Mouse (Mus musculus) MEL (cell line): ENCODE data around the gene Spag9. TPM values are rescaled to one million over a fixed set of nuclear protein-coding genes. Genes with fewer than 3 reads are reported as not detected.

ENCODE experiments used
- DNase-seq: peaks from one replicate; pipeline ENCODE4 v3.0.0; 2011; ENCODE audit warnings: low read depth, low spot score
- H3K27ac ChIP-seq: 2 replicates; pipeline ENCODE4 v1.5.1; 2012; ENCODE audit warnings: low read depth, mild to moderate bottlenecking, control low read depth, low read length, moderate library complexity; ENCODE audit not compliant: control insufficient read depth
- H3K27me3 ChIP-seq, 2 experiments: fragments of 150-350 bp in 1 of 2; sonication (generic) in 1 of 2; 2 replicates each; pipeline ENCODE4 v1.6.1; 2012; ENCODE audit warnings: low read length in 2 of 2, mild to moderate bottlenecking in 2 of 2, improper control_type of control experiment in 1 of 2, moderate library complexity in 1 of 2; ENCODE audit not compliant: insufficient read depth in 2 of 2, control insufficient read depth in 1 of 2
- H3K36me3 ChIP-seq, 2 experiments: 2 replicates each; pipeline ENCODE4 v1.6.1; 2012 to 2014; ENCODE audit warnings: low read length in 2 of 2, improper control_type of control experiment in 1 of 2, inconsistent platforms in 1 of 2, mild to moderate bottlenecking in 1 of 2; ENCODE audit not compliant: insufficient read depth in 2 of 2, control insufficient read depth in 1 of 2
- H3K4me1 ChIP-seq, 2 experiments: fragments of 150-350 bp in 1 of 2; sonication (generic) in 1 of 2; 2 replicates each; pipeline ENCODE4 v1.6.1; 2012; ENCODE audit warnings: low read length in 2 of 2, improper control_type of control experiment in 1 of 2, mild to moderate bottlenecking in 1 of 2; ENCODE audit not compliant: insufficient read depth in 2 of 2, control insufficient read depth in 1 of 2
- H3K4me3 ChIP-seq, 2 experiments: fragments of 150-350 bp in 1 of 2; sonication (generic) in 1 of 2; 2 replicates each; pipeline ENCODE4 v1.5.1; 2012; ENCODE audit warnings: low read depth in 2 of 2, low read length in 2 of 2, mild to moderate bottlenecking in 2 of 2, moderate library complexity in 2 of 2, control low read depth in 1 of 2, improper control_type of control experiment in 1 of 2; ENCODE audit not compliant: control insufficient read depth in 1 of 2, insufficient read depth in 1 of 2
- H3K79me2 ChIP-seq: 2 replicates; pipeline ENCODE4 v1.6.1; 2012; ENCODE audit warnings: mild to moderate bottlenecking, low read length, moderate library complexity; ENCODE audit not compliant: control insufficient read depth, poor library complexity, insufficient read depth
- H3K9ac ChIP-seq: 2 replicates; pipeline ENCODE4 v1.6.1; 2012; ENCODE audit warnings: low read depth, mild to moderate bottlenecking, control low read depth, low read length, moderate library complexity; ENCODE audit not compliant: control insufficient read depth, poor library complexity, severe bottlenecking
- H3K9me3 ChIP-seq: fragments of 150-350 bp; sonication (generic); replicated peaks from 2 replicates; pipeline ENCODE4 v1.6.1; 2012; ENCODE audit warnings: mild to moderate bottlenecking, low read length, improper control_type of control experiment, moderate library complexity; ENCODE audit not compliant: insufficient read depth
- BHLHE40 ChIP-seq: IDR thresholded peaks from 2 replicates; pipeline ENCODE4 v1.6.1; 2012; ENCODE audit warnings: low read depth, mild to moderate bottlenecking, inconsistent platforms, low read length, improper control_type of control experiment, borderline replicate concordance
- CHD1 ChIP-seq: IDR thresholded peaks from 2 replicates; pipeline ENCODE4 v1.6.1; 2012; ENCODE audit warnings: low read depth, mild to moderate bottlenecking, inconsistent platforms, low read length, improper control_type of control experiment
- CHD2 ChIP-seq: IDR thresholded peaks from 2 replicates; pipeline ENCODE4 v1.6.1; 2011; ENCODE audit warnings: low read length, improper control_type of control experiment
- CTCF ChIP-seq, 3 experiments: IDR thresholded peaks in 2 of 3; conservative IDR thresholded peaks in 1 of 3; 2 replicates each; pipeline ENCODE4 v1.5.1; 2011 to 2012; ENCODE audit warnings: low read length in 3 of 3, low read depth in 2 of 3, mild to moderate bottlenecking in 2 of 3, improper control_type of control experiment in 1 of 3, inconsistent platforms in 1 of 3, mixed read lengths in 1 of 3, moderate library complexity in 1 of 3; ENCODE audit not compliant: control insufficient read depth in 1 of 3, insufficient read depth in 1 of 3, poor library complexity in 1 of 3, severe bottlenecking in 1 of 3
- E2F4 ChIP-seq: IDR thresholded peaks from 2 replicates; pipeline ENCODE4 v1.6.1; 2011; ENCODE audit warnings: low read depth, low read length, improper control_type of control experiment, borderline replicate concordance
- ELF1 ChIP-seq: IDR thresholded peaks from 2 replicates; pipeline ENCODE4 v1.6.1; 2014; ENCODE audit warnings: low read depth, mild to moderate bottlenecking, inconsistent platforms, low read length, improper control_type of control experiment, moderate library complexity
- HCFC1 ChIP-seq: IDR thresholded peaks from 2 replicates; pipeline ENCODE4 v1.6.1; 2012; ENCODE audit warnings: low read depth, mild to moderate bottlenecking, inconsistent platforms, low read length, improper control_type of control experiment, moderate library complexity
- JUND ChIP-seq: IDR thresholded peaks from 2 replicates; pipeline ENCODE4 v1.6.1; 2011; ENCODE audit warnings: low read depth, mild to moderate bottlenecking, improper control_type of control experiment, low read length
- MAX ChIP-seq: IDR thresholded peaks from 2 replicates; pipeline ENCODE4 v1.6.1; 2011; ENCODE audit warnings: low read length, improper control_type of control experiment
- MAZ ChIP-seq: IDR thresholded peaks from 2 replicates; pipeline ENCODE4 v1.6.1; 2012; ENCODE audit warnings: low read depth, mild to moderate bottlenecking, inconsistent platforms, low read length, improper control_type of control experiment
- MEF2A ChIP-seq: IDR thresholded peaks from 2 replicates; pipeline ENCODE4 v1.6.1; 2014; ENCODE audit warnings: low read depth, mild to moderate bottlenecking, inconsistent platforms, low read length, improper control_type of control experiment; ENCODE audit not compliant: poor library complexity, insufficient replicate concordance, severe bottlenecking; ENCODE audit errors: extremely low read depth
- MXI1 ChIP-seq: IDR thresholded peaks from 2 replicates; pipeline ENCODE4 v1.6.1; 2011; ENCODE audit warnings: mild to moderate bottlenecking, low read depth, low read length, improper control_type of control experiment
- MYB ChIP-seq: IDR thresholded peaks from 2 replicates; pipeline ENCODE4 v1.6.1; 2011; ENCODE audit warnings: mild to moderate bottlenecking, low read depth, low read length, improper control_type of control experiment
- MYC ChIP-seq: IDR thresholded peaks from 2 replicates; pipeline ENCODE4 v1.6.1; 2011; ENCODE audit warnings: low read depth, mild to moderate bottlenecking, low read length, improper control_type of control experiment, moderate library complexity
- NELFE ChIP-seq: IDR thresholded peaks from 2 replicates; pipeline ENCODE4 v1.6.1; 2011; ENCODE audit warnings: low read depth, low read length, improper control_type of control experiment
- NRF1 ChIP-seq: IDR thresholded peaks from 2 replicates; pipeline ENCODE4 v1.6.1; 2014; ENCODE audit warnings: low read depth, mild to moderate bottlenecking, inconsistent platforms, low read length, improper control_type of control experiment, moderate library complexity; ENCODE audit not compliant: poor library complexity, insufficient read depth, severe bottlenecking
- POLR2A ChIP-seq, 2 experiments: IDR thresholded peaks; 2 replicates each; pipeline ENCODE4 v1.6.1; 2011 to 2012; ENCODE audit warnings: low read length in 2 of 2, mild to moderate bottlenecking in 2 of 2, control low read depth in 1 of 2, improper control_type of control experiment in 1 of 2, low read depth in 1 of 2, moderate library complexity in 1 of 2; ENCODE audit not compliant: control insufficient read depth in 1 of 2, insufficient read depth in 1 of 2, poor library complexity in 1 of 2
- POLR2AphosphoS2 ChIP-seq: IDR thresholded peaks from 2 replicates; pipeline ENCODE4 v1.6.1; 2011; ENCODE audit warnings: low read length, improper control_type of control experiment
- SIN3A ChIP-seq: IDR thresholded peaks from 2 replicates; pipeline ENCODE4 v1.6.1; 2012; ENCODE audit warnings: low read length, improper control_type of control experiment, inconsistent platforms
- TBP ChIP-seq: IDR thresholded peaks from 2 replicates; pipeline ENCODE4 v1.8.0; 2011; ENCODE audit warnings: low read depth, low read length, improper control_type of control experiment
- ZKSCAN1 ChIP-seq: IDR thresholded peaks from 2 replicates; pipeline ENCODE4 v1.6.1; 2012; ENCODE audit warnings: low read depth, mild to moderate bottlenecking, inconsistent platforms, low read length, improper control_type of control experiment, moderate library complexity
- ZMIZ1 ChIP-seq: IDR thresholded peaks from 2 replicates; pipeline ENCODE4 v1.6.1; 2012; ENCODE audit warnings: low read depth, mild to moderate bottlenecking, inconsistent platforms, low read length, improper control_type of control experiment, moderate library complexity
- ZNF384 ChIP-seq: IDR thresholded peaks from 2 replicates; pipeline ENCODE4 v1.6.1; 2012; ENCODE audit warnings: low read depth, mild to moderate bottlenecking, inconsistent platforms, low read length, improper control_type of control experiment
- polyA plus RNA-seq, 2 experiments: library from polyadenylated mRNA; stranded (reverse) in 1 of 2; unstranded in 1 of 2; fragments of >175 nt in 1 of 2; fragments of >200 nt in 1 of 2; gene quantifications; 2 replicates each; pipeline versions ENCODE4 v1.2.1 to v1.2.4; 2012; ENCODE audit warnings: low replicate concordance in 2 of 2, low read depth in 1 of 2; ENCODE audit not compliant: insufficient read length in 2 of 2, insufficient read depth in 1 of 2, missing spikeins in 1 of 2
- total RNA-seq: library from RNA; depleted of rRNA; stranded (reverse); fragments of 300-350 nt; gene quantifications from 2 replicates; pipeline ENCODE4 v1.2.3, GENCODE M21; 2012

Spag9 gene
- total and polyA plus RNA-seq, 3 experiments, result 18.9 to 279 (median 20.6) TPM

DNA sequence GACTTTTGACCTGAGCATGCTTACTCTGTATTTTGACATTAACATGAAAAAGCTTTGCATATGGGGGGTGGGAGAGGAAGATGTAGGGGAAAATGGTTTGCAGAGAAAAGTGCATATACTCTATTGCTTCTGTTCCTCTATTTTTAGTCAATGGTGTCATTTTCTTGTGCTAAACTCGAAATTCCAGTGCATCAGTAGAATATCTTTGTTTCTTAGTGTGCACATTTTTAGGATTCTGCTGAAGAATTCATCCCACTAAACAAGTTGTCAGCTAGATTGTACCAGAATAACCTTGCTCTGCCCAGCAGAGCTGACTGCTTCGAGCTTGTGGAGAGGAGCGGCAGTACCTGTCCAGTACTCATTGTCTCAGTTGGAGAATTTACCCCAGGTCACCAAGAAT lies 124.8 kb downstream of the Spag9 start:
- DNase-seq, result no peak
- no peaks in the 10 kb centered on the region for H3K27me3 ChIP-seq
- no peaks in the 10 kb centered on the region for H3K9me3 ChIP-seq
- H3K4me1 ChIP-seq, result no peaks in the 10 kb centered on the region; a peak in 1 of 4 replicates
- no peak for TF ChIP-seq MAZ
- no peak for TF ChIP-seq NRF1
- TF ChIP-seq POLR2AphosphoS2, result no peak
- TF ChIP-seq ZMIZ1, result no peak
- TF ChIP-seq CTCF (IDR thresholded peaks at IDR 0.05 in 2 of 3, conservative IDR thresholded peaks at IDR 0.05 in 1 of 3; ENCODE audit: control insufficient read depth in 1 of 3, insufficient read depth in 1 of 3, low read depth in 2 of 3, low read length in 3 of 3, poor library complexity in 1 of 3, severe bottlenecking in 1 of 3), result no peak
- TF ChIP-seq MYC, result no peak
- TF ChIP-seq ZNF384, result no peak
- no peak for TF ChIP-seq ZKSCAN1
- no peak for TF ChIP-seq HCFC1
- TF ChIP-seq MYB, result no peak
- no peak for TF ChIP-seq CHD1
- no peak for TF ChIP-seq MEF2A
- no peak for TF ChIP-seq MXI1
- TF ChIP-seq NELFE, result no peak
- TF ChIP-seq CHD2, result no peak
- no peak overlapping the region for H3K4me3 ChIP-seq
- peaks cover 0 to 10% of the 10 kb centered on the region in 2 experiments; a peak in 3 of 4 replicates for H3K36me3 ChIP-seq
- no peak overlapping the region for H3K27ac ChIP-seq
- no peaks in the 10 kb centered on the region for H3K79me2 ChIP-seq
- no peak overlapping the region for H3K9ac ChIP-seq

DNA sequence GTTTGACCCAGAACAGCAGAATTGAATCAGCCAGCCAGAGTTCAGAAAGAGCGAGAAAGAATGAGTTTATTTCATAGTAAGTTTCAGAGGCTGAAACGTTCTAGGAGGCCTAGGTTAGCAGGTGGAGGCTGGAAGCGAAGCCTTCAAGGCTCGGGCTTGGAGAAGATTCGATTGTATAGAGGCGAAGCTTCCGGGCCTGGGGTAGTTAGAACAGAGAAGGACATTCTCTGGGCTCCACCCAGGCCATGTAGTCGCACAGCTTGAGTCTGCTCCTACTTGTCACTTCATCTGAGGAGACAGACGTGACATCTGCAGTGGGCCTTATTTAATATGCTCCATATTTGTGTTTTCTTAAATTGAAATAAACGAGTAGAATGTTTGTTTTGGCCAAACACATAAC lies 125.6 kb downstream of the Spag9 start:
- H3K27me3 ChIP-seq, result no peaks in the 10 kb centered on the region
- no peak overlapping the region for H3K4me3 ChIP-seq
- DNase-seq, result no peak
- H3K79me2 ChIP-seq, result no peaks in the 10 kb centered on the region
- no peak for TF ChIP-seq ELF1
- TF ChIP-seq CHD1, result no peak
- TF ChIP-seq MAX, result no peak
- no peak for TF ChIP-seq NRF1
- TF ChIP-seq MYC, result no peak
- TF ChIP-seq POLR2A (IDR thresholded peaks at IDR 0.05; ENCODE audit: control insufficient read depth in 1 of 2, insufficient read depth in 1 of 2, low read depth in 1 of 2, low read length in 2 of 2, poor library complexity in 1 of 2), result no peak
- no peak for TF ChIP-seq JUND
- no peak for TF ChIP-seq BHLHE40
- TF ChIP-seq E2F4, result no peak
- no peak for TF ChIP-seq CTCF (IDR thresholded peaks at IDR 0.05 in 2 of 3, conservative IDR thresholded peaks at IDR 0.05 in 1 of 3; ENCODE audit: control insufficient read depth in 1 of 3, insufficient read depth in 1 of 3, low read depth in 2 of 3, low read length in 3 of 3, poor library complexity in 1 of 3, severe bottlenecking in 1 of 3)
- TF ChIP-seq SIN3A, result no peak
- TF ChIP-seq ZNF384, result no peak
- no peak for TF ChIP-seq MYB
- no peak for TF ChIP-seq MEF2A
- TF ChIP-seq TBP, result no peak
- no peak for TF ChIP-seq NELFE
- peaks cover 0 to 8% of the 10 kb centered on the region in 2 experiments; a peak in 3 of 4 replicates for H3K36me3 ChIP-seq
- H3K4me1 ChIP-seq, result no peaks in the 10 kb centered on the region; a peak in 1 of 4 replicates
- no peaks in the 10 kb centered on the region for H3K9me3 ChIP-seq
- no peak overlapping the region for H3K27ac ChIP-seq
- no peak overlapping the region for H3K9ac ChIP-seq
